Mouse (Mus musculus) small intestine, adult 2 months (tissue): Measurements from ENCODE around the gene Adgrf5. TPM values are rescaled to one million over a fixed set of nuclear protein-coding genes. Genes with fewer than 3 reads are reported as not detected.
A peak's percentile ranks its signal among the peaks of the same experiment; 100 is the strongest.

ENCODE experiments used
- H3K27ac ChIP-seq: fragments of 200-500 bp; 2 replicates; pipeline ENCODE4 v1.5.1; 2012; ENCODE audit warnings: low read depth, low read length, control low read depth, inconsistent platforms; ENCODE audit not compliant: insufficient read depth
- H3K27me3 ChIP-seq: fragments of 200-500 bp; 2 replicates; pipeline ENCODE4 v1.6.1; 2012; ENCODE audit warnings: mild to moderate bottlenecking, moderate library complexity, low read length, inconsistent platforms; ENCODE audit not compliant: control insufficient read depth, insufficient read depth
- H3K36me3 ChIP-seq: fragments of 200-500 bp; 2 replicates; pipeline ENCODE4 v1.6.1; 2012; ENCODE audit warnings: mild to moderate bottlenecking, low read length, control low read depth, inconsistent platforms; ENCODE audit not compliant: control insufficient read depth, insufficient read depth
- H3K4me1 ChIP-seq: fragments of 200-500 bp; 2 replicates; pipeline ENCODE4 v1.6.1; 2012; ENCODE audit warnings: low read length, inconsistent platforms, mixed read lengths; ENCODE audit not compliant: control insufficient read depth, insufficient read depth, insufficient read length
- H3K4me3 ChIP-seq: fragments of 200-500 bp; 2 replicates; pipeline ENCODE4 v1.5.1; 2012; ENCODE audit warnings: low read depth, mild to moderate bottlenecking, control low read depth, inconsistent platforms, low read length, moderate library complexity
- CTCF ChIP-seq: fragments of 200-500 bp; IDR thresholded peaks from 2 replicates; pipeline ENCODE4 v1.5.1; 2012; ENCODE audit warnings: low read depth, mild to moderate bottlenecking, control low read depth, inconsistent platforms, low read length, moderate library complexity, mixed read lengths; ENCODE audit not compliant: insufficient replicate concordance, insufficient read length; ENCODE audit errors: extremely low read depth
- POLR2A ChIP-seq: fragments of 200-500 bp; IDR thresholded peaks from 2 replicates; pipeline ENCODE4 v1.6.1; 2012; ENCODE audit warnings: low read depth, mild to moderate bottlenecking, control low read depth, inconsistent platforms, low read length, moderate library complexity
- WGBS: fragments of 180-500 bp; shearing (Covaris S2); methylation state at CpG from one replicate; pipeline ENCODE4 v1.1.7; 2018; 5-methylcytosine and 5-hydroxymethylcytosine counted together
- polyA plus RNA-seq: library from polyadenylated mRNA; depleted of rRNA; stranded (reverse); fragments of >200 nt; gene quantifications from 2 replicates; pipeline ENCODE4 v1.2.3, GENCODE M21; 2012; rRNA removed

Adgrf5 gene
- polyA plus RNA-seq: 2.8 and 4.9 TPM in 2 replicates

DNA sequence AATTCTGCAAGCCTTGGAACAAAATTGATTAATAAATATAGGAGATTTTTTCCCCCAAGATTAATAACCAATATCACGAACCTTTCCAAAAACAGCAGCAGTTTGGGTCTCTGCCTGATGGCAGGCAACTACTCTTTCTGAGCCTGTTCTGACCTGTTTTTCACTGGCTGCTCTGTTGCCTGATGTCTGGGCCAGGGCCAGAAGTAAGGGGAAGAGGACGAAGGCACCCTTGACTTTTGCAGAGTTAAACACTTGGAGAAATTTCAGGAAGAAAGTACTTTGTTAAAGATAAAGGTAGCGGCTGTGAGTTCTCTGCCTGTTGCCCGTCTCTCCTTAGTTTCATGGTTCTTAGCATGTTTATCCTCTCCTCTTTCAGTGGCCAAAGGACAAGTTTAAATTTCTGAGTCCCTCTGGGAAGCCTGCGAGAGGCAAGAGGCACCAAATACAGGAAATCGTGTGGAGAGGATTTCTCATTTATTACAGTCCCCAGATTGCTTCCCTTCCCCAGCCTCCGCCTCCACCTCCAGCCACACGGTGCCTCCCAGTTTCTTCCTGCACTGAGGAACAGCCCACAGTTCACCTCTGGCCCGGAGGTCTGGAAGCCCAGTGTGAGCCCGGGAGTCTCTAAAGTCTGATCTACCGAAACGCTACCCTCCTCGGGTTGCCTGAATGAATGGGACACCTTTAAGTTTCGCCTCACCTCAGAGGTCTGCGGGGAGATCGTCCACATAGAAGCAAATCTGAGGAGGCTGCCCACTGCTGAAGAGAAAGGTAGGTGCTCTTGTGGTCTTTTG lies at the start of gene Adgrf5:
Adgrf5 (plus strand) TSS at position 626 of the 794 bp plus-strand sequence.
- H3K4me3 ChIP-seq: peak within 1 kb of the TSS; percentile 53
- peaks cover 11% of the 10 kb centered on the region for H3K27me3 ChIP-seq
- H3K36me3 ChIP-seq: no peaks in the 10 kb centered on the region
- H3K27ac ChIP-seq: peak within 1 kb of the TSS; percentile 57
- no peaks in the 10 kb centered on the region for H3K4me1 ChIP-seq
- WGBS: 17% methylated on average over 16 of the region's 16 CpGs
- TF ChIP-seq POLR2A: no peak
- no peak for TF ChIP-seq CTCF

DNA sequence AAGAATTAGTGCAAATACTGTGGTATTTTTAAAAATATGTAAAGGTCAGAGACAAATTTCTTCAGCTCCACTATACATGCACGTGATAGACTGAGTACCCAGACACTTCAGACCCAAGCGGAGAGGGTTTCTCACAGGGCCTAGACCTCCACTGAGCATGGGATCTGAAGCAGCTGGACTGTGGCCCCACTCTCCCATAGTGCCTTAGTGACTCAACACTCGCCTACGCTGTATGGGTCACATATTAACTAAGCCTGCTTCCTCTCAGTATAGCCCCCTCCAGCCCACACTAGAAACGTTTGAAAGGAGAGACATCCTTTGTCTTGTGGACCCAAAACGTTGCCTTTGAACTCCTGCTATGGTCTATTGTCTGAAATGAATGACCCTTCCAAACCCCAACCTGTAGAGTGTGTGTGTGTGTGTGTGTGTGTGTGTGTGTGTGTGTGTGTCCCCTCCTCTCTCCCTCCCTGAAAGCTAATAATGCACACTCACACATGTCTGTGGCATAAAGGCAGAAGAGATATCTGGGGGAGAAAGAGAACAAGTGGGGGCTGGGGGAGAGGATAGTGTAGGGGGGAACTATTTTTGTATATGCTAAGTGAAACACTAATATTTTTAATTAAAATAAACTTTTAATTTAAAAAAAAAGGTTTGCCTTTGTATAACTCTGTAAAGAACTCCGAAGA lies 34.1 kb upstream of the Adgrf5 start:
- H3K27me3 ChIP-seq: no peaks in the 10 kb centered on the region
- WGBS: 53% methylated on average over 7 of the region's 7 CpGs
- TF ChIP-seq POLR2A (no peak), CTCF (no peak)

DNA sequence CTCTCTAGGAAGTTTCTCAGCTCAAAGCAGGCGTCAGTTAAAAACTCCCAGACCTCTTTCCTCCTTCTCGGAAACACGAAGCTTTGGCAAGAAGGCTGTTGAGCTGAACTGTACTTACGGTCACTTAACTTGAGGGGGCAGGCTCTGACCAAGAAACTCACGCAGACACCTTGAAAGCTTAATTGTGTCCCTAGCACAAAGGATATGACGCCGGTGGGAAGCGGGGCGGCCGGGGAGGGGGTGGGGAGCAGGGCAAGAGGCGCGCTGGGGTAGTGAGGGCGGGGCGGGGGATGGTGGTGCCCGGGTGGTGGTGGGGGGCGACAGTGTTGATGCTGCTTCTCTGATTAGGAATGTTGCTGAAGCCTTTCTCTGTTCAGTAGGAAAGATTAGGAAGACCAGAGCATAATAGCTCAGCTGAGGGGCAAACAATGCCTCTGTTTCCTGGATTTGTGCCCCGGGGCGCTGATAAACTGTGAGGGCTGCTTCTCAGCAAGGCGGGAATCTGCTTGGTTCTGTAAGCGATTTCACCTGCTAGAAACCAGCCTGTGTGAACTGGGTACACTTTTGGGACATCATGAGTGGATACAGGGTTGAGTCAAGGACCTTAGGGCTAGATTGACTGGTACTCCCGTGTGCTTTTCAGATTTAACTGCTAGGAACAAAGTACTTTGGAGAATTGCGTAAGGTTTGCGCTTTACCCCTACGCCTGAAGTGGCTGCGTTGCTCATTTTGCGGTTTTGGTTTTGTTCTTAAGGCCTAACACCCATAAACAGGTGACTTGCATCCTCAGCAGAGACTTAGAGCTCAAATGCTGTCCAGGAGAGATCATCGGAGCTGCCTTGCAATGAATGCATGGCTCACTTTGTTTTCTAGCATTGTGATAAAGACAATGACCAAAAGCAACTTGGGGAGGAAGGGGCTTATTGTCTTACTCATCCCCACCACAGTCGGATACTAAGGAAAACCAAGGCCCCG lies 33.2 kb upstream of the Adgrf5 start:
- H3K4me3 ChIP-seq: no peak overlapping the region

More for the DNA sequence above, 34.1 kb upstream of the Adgrf5 start:
- Histone ChIP-seq H3K4me3 (no peak overlapping the region), H3K27ac (no peak overlapping the region), H3K4me1 (peaks cover 4% of the 10 kb centered on the region; the same call in 1 of the 2 replicates), H3K36me3 (no peaks in the 10 kb centered on the region)

DNA sequence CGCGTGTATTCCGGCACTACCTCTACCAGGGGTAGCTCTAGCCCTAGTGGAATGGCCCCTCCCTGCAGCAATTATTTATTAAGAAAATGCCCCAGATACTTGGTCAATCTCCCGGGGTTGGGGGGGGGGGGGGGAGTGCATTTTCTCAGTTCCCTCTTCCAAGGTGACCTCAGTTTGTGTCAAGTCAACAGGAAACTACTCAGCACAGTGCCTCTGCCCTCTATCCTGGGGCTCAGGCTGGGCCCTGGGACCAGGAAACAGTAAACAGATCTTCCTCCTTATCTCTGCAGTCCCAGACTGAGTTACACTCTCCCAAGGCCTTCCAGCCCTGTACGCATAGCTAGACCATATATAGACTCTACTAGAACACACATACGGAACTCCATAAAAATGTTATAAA lies 32.4 kb upstream of the Adgrf5 start:
- Histone ChIP-seq H3K27ac (no peak overlapping the region), H3K4me1 (peaks cover 4% of the 10 kb centered on the region; the same call in 1 of the 2 replicates), H3K4me3 (no peak overlapping the region), H3K27me3 (no peaks in the 10 kb centered on the region), H3K36me3 (no peaks in the 10 kb centered on the region)
- TF ChIP-seq CTCF (no peak), POLR2A (no peak)
- WGBS: 72% methylated on average over 6 of the region's 6 CpGs

More for the DNA sequence above, 33.2 kb upstream of the Adgrf5 start:
- no peak overlapping the region for H3K27ac ChIP-seq
- no peaks in the 10 kb centered on the region for H3K36me3 ChIP-seq
- H3K27me3 ChIP-seq: no peaks in the 10 kb centered on the region
- TF ChIP-seq CTCF (peak; percentile 43; the same call in 1 of the 2 replicates), POLR2A (no peak)
- 18% methylated on average over 29 of the region's 29 CpGs for WGBS
- H3K4me1 ChIP-seq: peaks cover 4% of the 10 kb centered on the region; the same call in 1 of the 2 replicates

- no peak overlapping the region for H3K27ac ChIP-seq
- TF ChIP-seq POLR2A: no peak
- TF ChIP-seq CTCF: no peak
- no peak overlapping the region for H3K4me3 ChIP-seq
- 67% methylated on average over 4 of the region's 4 CpGs for WGBS
- H3K4me1 ChIP-seq: peaks cover 4% of the 10 kb centered on the region; the same call in 1 of the 2 replicates
- H3K36me3 ChIP-seq: no peaks in the 10 kb centered on the region
- no peaks in the 10 kb centered on the region for H3K27me3 ChIP-seq
Measured at GRCm38 (mm10) chr17:43329216-43329615, 31.0 kb upstream of the Adgrf5 start.

DNA sequence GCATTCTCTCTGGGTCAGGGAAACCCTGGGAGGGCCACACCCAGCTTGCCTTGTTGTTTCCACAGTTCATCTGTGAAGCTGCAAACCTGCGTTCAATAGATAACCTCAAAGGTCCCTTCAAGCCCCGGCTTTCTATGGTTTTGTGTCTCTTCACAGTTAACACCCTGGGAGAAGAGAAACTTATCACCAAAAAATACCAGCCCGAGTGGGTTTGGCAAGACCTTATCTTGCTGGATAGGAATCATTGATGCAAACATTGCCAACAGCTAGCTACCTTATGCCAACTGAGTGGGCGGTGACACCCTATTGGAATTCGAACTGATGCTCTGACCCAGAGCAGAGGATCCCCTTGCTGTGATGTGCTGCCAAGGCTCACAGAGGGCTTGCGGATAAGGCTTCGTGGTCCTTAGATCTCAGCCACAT lies 30.5 kb upstream of the Adgrf5 start:
- H3K27ac ChIP-seq: no peak overlapping the region
- H3K4me1 ChIP-seq: peaks cover 4% of the 10 kb centered on the region; the same call in 1 of the 2 replicates
- TF ChIP-seq POLR2A (no peak), CTCF (no peak)
- H3K4me3 ChIP-seq: no peak overlapping the region
- H3K27me3 ChIP-seq: no peaks in the 10 kb centered on the region
- WGBS: 19% methylated on average over 7 of the region's 7 CpGs
- H3K36me3 ChIP-seq: no peaks in the 10 kb centered on the region

- Histone ChIP-seq H3K27me3 (no peaks in the 10 kb centered on the region), H3K27ac (no peak overlapping the region), H3K4me3 (no peak overlapping the region), H3K4me1 (peaks cover 3% of the 10 kb centered on the region; the same call in 1 of the 2 replicates), H3K36me3 (no peaks in the 10 kb centered on the region)
- WGBS: 63% methylated on average over 5 of the region's 5 CpGs
- TF ChIP-seq CTCF (no peak), POLR2A (no peak)
Measured at GRCm38 (mm10) chr17:43332686-43333085, 27.6 kb upstream of the Adgrf5 start.
